Mouse (Mus musculus): ENCODE results near the gene Olfml2a.

- TF ChIP-seq CTCF (IDR thresholded peaks at IDR 0.05; ENCODE audit: extremely low read depth, insufficient read depth, low read length): no peak
- no peak for TF ChIP-seq POLR2A (IDR thresholded peaks at IDR 0.05; ENCODE audit: extremely low read depth, insufficient read depth, low read length)
These were observed 32.4 kb downstream of the Olfml2a start for GRCm38 (mm10) chr2:38964198-38964597.

Data from cortical plate, adult 2 months (tissue).